Mouse (Mus musculus): ENCODE results near the gene Scn8a. TPM values are rescaled to one million over a fixed set of nuclear protein-coding genes. Genes with fewer than 3 reads are reported as not detected.

Gene Scn8a
- polyA plus RNA-seq, 1 experiment from 2014 or later = 9.1 TPM

DNA sequence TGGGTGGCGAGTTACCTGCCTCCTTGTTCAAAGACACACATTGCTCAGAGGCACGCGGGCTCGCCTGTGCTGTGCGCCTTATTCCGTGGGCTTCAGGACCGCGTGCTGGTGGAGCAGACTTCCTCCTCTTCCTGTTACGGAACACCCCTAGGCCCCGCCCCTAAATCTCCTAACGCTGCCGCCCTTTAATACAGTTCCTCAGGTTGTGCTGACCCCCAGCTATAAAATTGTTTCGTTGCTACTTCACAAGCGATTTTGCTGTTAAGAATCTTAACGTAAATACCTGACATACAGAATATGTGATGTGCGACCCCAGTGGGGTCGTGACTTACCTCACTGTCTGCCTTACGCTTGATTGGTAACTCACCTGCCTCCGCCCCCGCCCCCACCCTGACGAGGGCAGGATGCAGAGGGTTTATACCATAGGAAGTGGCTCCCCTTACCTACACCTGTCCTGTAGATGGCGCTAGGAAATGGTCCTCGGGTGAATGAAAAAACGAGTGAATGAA lies 45.1 kb downstream of the Scn8a start:
- Histone ChIP-seq H3K27ac (no peak overlapping the region), H3K36me3 (no peaks in the 10 kb centered on the region), H3K9ac (replicated peaks) (peak overlapping the region; percentile 44), H3K9me3 (peaks cover 9% of the 10 kb centered on the region; the same call in 1 of the 2 replicates), H3K4me2 (peak overlapping the region; percentile 64), H3K4me3 (replicated peaks) (peak overlapping the region; percentile 37), H3K4me1 (replicated peaks) (peaks cover 11% of the 10 kb centered on the region; the same call in 1 of the 2 replicates), H3K27me3 (peaks cover 3% of the 10 kb centered on the region)
- 2% methylated on average over 24 of the region's 24 CpGs for WGBS
- no peak for ATAC-seq (ENCODE audit: insufficient number of reproducible peaks, insufficient read depth, low FRiP score, low TSS enrichment, low read depth)

DNA sequence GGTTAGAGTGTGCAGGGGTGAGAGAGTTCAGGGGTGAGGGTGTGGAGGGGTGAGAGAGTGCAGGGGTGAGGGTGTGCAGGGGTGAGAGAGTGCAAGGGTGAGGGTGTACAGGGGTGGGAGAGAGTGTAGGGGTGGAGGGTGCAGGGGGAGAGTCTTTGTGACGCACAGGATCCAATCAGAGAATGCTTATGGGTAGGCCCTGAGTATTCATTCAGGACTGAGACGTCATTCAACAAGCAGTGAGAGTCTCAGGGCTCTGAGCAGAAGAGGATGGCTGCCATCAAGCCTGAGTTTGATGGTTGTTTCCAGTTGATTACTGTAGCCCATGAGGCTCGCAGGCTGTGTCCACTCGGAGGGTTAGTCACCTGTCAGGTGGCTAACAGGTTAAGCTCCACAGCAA lies 48.4 kb downstream of the Scn8a start:
- Histone ChIP-seq H3K27me3 (peaks cover 3% of the 10 kb centered on the region), H3K4me3 (replicated peaks) (no peak overlapping the region), H3K36me3 (no peaks in the 10 kb centered on the region), H3K9ac (replicated peaks) (no peak overlapping the region), H3K4me1 (replicated peaks) (peaks cover 11% of the 10 kb centered on the region; the same call in 1 of the 2 replicates), H3K27ac (no peak overlapping the region), H3K9me3 (peaks cover 9% of the 10 kb centered on the region; the same call in 1 of the 2 replicates), H3K4me2 (no peak overlapping the region)
- WGBS = 43% methylated on average over 4 of the region's 4 CpGs
- ATAC-seq (ENCODE audit: insufficient number of reproducible peaks, insufficient read depth, low FRiP score, low TSS enrichment, low read depth) = no peak

DNA sequence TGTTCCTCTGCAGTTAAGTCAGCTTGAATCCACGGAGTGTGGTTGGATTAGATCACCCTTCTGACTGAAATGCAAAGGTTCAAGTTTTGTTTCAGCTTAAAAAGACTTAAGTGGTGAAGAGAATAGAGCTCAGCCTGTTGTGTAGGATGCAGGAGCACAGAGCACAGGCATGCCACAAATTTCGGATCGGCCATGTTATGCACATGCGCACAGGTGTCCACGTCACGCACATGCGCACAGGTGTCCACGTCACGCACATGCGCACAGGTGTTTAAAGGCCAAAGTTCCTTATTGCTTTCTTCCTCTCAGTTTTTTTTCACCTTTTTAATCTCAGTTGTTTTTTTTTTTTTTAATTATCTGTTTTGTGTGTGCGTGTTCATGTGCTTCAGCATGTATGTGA lies 52.6 kb downstream of the Scn8a start:
- Histone ChIP-seq H3K27ac (no peak overlapping the region), H3K36me3 (no peaks in the 10 kb centered on the region), H3K4me2 (no peak overlapping the region), H3K9ac (replicated peaks) (no peak overlapping the region), H3K4me1 (replicated peaks) (peaks cover 15% of the 10 kb centered on the region), H3K27me3 (peaks cover 6% of the 10 kb centered on the region), H3K9me3 (peaks cover 5% of the 10 kb centered on the region; the same call in 1 of the 2 replicates), H3K4me3 (replicated peaks) (no peak overlapping the region)
- no peak for ATAC-seq (ENCODE audit: insufficient number of reproducible peaks, insufficient read depth, low FRiP score, low TSS enrichment, low read depth)
- WGBS = 94% methylated on average over 11 of the region's 11 CpGs

DNA sequence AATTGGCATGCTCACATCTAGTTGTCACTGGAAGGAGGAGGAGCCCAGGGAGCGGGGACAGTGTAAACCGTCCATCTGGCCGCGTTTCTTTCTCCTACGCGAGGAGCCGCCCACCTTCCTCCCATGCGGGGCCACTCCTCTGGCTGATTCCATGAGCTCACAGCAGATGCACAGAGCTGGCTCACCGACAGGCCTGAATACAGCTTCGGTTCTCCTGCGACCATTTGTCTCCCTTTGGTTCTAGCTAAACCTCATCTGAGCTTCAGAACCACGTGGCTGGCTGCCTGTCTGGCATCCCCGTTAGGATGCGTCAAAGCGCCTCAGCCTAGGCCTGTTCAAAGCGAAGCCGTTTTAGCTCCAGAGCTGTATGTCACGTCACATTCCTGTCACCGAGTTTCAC lies 53.8 kb downstream of the Scn8a start:
- 18% methylated on average over 19 of the region's 19 CpGs for WGBS
- Histone ChIP-seq H3K9ac (replicated peaks) (no peak overlapping the region), H3K36me3 (no peaks in the 10 kb centered on the region), H3K4me3 (replicated peaks) (no peak overlapping the region), H3K27me3 (peaks cover 4% of the 10 kb centered on the region; the same call in 1 of the 2 replicates), H3K4me2 (peak overlapping the region; percentile 34), H3K4me1 (replicated peaks) (peaks cover 15% of the 10 kb centered on the region), H3K9me3 (no peaks in the 10 kb centered on the region), H3K27ac (no peak overlapping the region)
- ATAC-seq (ENCODE audit: insufficient number of reproducible peaks, insufficient read depth, low FRiP score, low TSS enrichment, low read depth) = no peak

DNA sequence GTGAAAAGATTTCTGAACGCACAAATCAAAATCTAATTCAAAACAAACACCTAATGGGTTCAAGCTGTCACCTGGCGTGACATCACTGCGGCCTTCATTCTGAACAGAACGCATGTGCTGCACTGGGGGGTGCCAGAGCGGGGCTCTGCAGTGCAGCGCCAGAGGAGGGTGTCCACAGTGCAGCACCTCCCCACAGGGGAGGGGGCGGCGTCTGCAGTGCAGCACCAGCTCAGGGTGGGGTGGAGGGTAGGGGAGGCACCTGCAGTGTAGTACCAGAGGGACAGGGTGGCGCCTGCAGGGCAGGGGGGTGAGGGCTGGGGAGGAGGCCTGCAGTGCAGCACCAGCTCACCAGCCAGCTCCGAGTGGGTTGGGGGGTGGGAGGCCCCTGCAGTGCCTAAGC lies 55.3 kb downstream of the Scn8a start:
- Histone ChIP-seq H3K36me3 (no peaks in the 10 kb centered on the region), H3K4me3 (replicated peaks) (no peak overlapping the region), H3K27me3 (peaks cover 4% of the 10 kb centered on the region; the same call in 1 of the 2 replicates), H3K4me1 (replicated peaks) (peaks cover 15% of the 10 kb centered on the region), H3K27ac (no peak overlapping the region), H3K4me2 (no peak overlapping the region), H3K9me3 (no peaks in the 10 kb centered on the region), H3K9ac (replicated peaks) (no peak overlapping the region)
- no peak for ATAC-seq (ENCODE audit: insufficient number of reproducible peaks, insufficient read depth, low FRiP score, low TSS enrichment, low read depth)
- WGBS = 69% methylated on average over 10 of the region's 10 CpGs

DNA sequence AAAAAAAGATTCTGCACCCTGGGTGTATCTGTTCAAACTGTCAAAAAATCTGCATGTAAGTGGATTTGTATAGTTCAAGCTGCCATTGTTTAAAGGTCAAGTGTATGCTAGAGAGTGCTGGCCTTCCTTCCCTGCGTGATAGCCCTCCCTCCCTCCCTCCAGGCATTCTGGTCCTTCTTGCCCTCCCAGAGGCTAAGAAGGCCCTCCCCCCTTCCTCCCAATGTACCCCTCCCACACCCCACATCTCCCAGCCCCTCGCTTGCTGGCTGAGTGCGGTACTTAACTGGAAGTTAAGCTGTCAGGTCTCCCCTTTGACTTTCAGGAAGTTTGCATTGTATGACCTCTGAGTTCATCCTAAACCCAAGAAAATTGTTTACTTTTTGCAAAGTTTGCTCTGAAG lies 60.8 kb downstream of the Scn8a start:
- H3K4me3 ChIP-seq (replicated peaks) = no peak overlapping the region
- H3K27ac ChIP-seq = no peak overlapping the region
- no peaks in the 10 kb centered on the region for H3K36me3 ChIP-seq
- 53% methylated on average over 3 of the region's 3 CpGs for WGBS
- no peak for ATAC-seq (ENCODE audit: insufficient number of reproducible peaks, insufficient read depth, low FRiP score, low TSS enrichment, low read depth)
- H3K9ac ChIP-seq (replicated peaks) = no peak overlapping the region
- peaks cover 19% of the 10 kb centered on the region for H3K4me1 ChIP-seq (replicated peaks)
- no peaks in the 10 kb centered on the region for H3K9me3 ChIP-seq
- H3K27me3 ChIP-seq = peaks cover 5% of the 10 kb centered on the region; the same call in 1 of the 2 replicates
- no peak overlapping the region for H3K4me2 ChIP-seq

DNA sequence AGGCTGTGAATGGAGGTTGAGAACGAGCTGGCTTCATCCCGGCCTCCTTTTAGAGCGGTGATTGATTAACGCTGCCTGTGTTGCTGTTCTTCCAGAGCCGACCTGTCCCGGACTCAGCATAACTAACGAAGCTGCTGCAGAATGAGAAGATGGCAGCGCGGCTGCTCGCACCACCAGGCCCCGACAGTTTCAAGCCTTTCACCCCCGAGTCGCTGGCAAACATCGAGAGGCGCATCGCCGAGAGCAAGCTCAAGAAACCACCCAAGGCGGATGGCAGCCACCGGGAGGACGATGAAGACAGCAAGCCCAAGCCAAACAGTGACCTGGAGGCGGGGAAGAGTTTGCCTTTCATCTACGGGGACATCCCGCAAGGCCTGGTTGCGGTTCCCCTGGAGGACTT lies 66.5 kb downstream of the Scn8a start:
- no peak for ATAC-seq (ENCODE audit: insufficient number of reproducible peaks, insufficient read depth, low FRiP score, low TSS enrichment, low read depth)
- Histone ChIP-seq H3K36me3 (no peaks in the 10 kb centered on the region), H3K4me3 (replicated peaks) (peak overlapping the region; percentile 23), H3K27me3 (peaks cover 5% of the 10 kb centered on the region; the same call in 1 of the 2 replicates), H3K4me1 (replicated peaks) (peaks cover 30% of the 10 kb centered on the region), H3K9me3 (no peaks in the 10 kb centered on the region), H3K27ac (peak overlapping the region; percentile 35; the same call in 1 of the 2 replicates), H3K9ac (replicated peaks) (peak overlapping the region; percentile 45), H3K4me2 (peak overlapping the region; percentile 47)
- WGBS = 53% methylated on average over 24 of the region's 24 CpGs

DNA sequence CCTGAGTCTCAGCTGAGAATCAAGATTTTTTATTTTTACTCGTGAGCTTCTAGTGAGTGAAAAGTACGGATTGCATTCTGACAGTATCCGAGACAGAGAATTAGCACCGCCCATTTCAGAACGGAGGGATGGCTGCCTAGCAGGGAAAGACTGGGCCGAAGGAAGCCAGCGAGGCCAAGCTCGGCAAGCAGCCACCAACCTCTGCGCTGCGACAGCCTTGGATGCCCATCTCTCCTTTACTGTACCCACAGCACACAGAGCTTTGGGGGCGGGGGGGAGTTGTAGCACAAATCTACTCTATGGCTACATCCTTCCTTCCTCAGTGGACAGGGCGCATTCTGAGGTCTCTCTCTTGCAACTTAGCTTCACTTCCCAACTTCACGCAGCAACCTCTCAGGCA lies 78.7 kb downstream of the Scn8a start:
- 88% methylated on average over 13 of the region's 13 CpGs for WGBS
- no peak overlapping the region for H3K9ac ChIP-seq (replicated peaks)
- no peaks in the 10 kb centered on the region for H3K9me3 ChIP-seq
- no peaks in the 10 kb centered on the region for H3K36me3 ChIP-seq
- no peaks in the 10 kb centered on the region for H3K27me3 ChIP-seq
- H3K4me1 ChIP-seq (replicated peaks) = no peaks in the 10 kb centered on the region; the same call in 1 of the 2 replicates
- H3K4me2 ChIP-seq = no peak overlapping the region
- ATAC-seq (ENCODE audit: insufficient number of reproducible peaks, insufficient read depth, low FRiP score, low TSS enrichment, low read depth) = no peak
- no peak overlapping the region for H3K27ac ChIP-seq
- H3K4me3 ChIP-seq (replicated peaks) = no peak overlapping the region

DNA sequence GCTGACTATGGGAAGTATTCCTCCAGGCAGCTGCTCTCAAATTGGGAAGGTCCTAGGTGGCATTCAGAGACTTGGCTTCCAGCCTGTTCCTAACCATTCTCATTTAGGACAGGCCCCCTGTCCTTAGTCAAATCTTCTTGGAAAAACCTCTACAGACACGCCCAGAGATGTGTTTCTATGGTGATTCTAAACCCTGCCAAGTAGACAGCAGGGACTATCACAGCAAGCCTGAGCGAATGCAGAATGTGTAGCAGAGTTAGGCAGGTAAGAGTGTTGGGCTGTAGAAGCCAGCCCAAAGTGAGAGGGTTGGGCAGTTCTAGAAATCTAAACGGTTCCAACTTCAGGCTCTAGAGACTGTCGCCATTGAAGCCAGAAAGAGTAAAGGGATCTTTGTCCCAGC lies 79.5 kb downstream of the Scn8a start:
- Histone ChIP-seq H3K27ac (no peak overlapping the region), H3K4me2 (no peak overlapping the region), H3K36me3 (no peaks in the 10 kb centered on the region), H3K4me1 (replicated peaks) (no peaks in the 10 kb centered on the region; the same call in 1 of the 2 replicates), H3K9ac (replicated peaks) (no peak overlapping the region), H3K4me3 (replicated peaks) (no peak overlapping the region), H3K27me3 (no peaks in the 10 kb centered on the region), H3K9me3 (no peaks in the 10 kb centered on the region)
- ATAC-seq (ENCODE audit: insufficient number of reproducible peaks, insufficient read depth, low FRiP score, low TSS enrichment, low read depth) = no peak
- 88% methylated on average over 4 of the region's 4 CpGs for WGBS

DNA sequence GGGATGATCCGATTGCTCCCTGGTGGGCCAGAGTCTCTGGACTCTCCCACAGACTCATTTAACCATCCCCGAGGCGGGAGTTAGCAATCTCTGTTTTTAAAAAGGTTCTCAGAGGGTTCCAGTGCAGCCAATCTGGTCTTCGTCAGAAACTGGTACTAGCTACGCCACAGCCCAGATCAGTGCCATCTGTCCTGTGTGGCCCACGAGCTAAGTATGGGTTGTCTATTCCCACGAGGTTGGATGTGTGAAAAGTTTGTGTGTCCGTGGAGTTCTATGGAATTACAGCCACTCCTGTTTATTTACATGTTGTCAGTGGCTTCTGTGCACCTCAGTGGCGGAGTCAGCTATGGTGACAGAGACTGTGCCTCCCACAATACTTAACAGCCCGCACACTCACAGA lies 81.8 kb downstream of the Scn8a start:
- no peaks in the 10 kb centered on the region for H3K27me3 ChIP-seq
- H3K36me3 ChIP-seq = no peaks in the 10 kb centered on the region
- no peak overlapping the region for H3K4me3 ChIP-seq (replicated peaks)
- 76% methylated on average over 10 of the region's 10 CpGs for WGBS
- no peak overlapping the region for H3K4me2 ChIP-seq
- H3K9me3 ChIP-seq = no peaks in the 10 kb centered on the region
- no peak for ATAC-seq (ENCODE audit: insufficient number of reproducible peaks, insufficient read depth, low FRiP score, low TSS enrichment, low read depth)
- no peak overlapping the region for H3K9ac ChIP-seq (replicated peaks)
- H3K27ac ChIP-seq = no peak overlapping the region
- no peaks in the 10 kb centered on the region; the same call in 1 of the 2 replicates for H3K4me1 ChIP-seq (replicated peaks)

DNA sequence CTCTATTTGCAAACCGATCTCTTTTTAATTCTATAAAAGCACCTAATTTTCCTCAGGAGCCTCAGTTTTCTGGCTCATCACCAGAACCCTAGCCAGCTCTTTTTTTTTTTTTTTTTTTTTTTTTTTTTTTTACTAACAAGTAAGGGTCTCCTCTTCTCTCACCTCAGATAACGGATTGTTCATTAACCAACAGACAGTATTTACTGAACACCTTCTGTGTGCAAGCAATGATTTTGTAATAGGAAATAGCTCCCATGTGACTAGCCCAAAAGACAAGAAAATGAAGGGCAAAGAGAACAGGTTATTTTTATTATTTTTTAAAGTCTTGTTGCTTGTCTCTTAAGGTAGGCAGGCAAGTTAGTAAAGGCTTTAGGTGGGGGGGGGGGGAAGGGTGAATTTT lies 82.6 kb downstream of the Scn8a start:
- Histone ChIP-seq H3K27ac (no peak overlapping the region), H3K4me2 (no peak overlapping the region), H3K36me3 (no peaks in the 10 kb centered on the region), H3K9me3 (no peaks in the 10 kb centered on the region), H3K9ac (replicated peaks) (no peak overlapping the region), H3K4me3 (replicated peaks) (no peak overlapping the region), H3K4me1 (replicated peaks) (no peaks in the 10 kb centered on the region; the same call in 1 of the 2 replicates), H3K27me3 (no peaks in the 10 kb centered on the region)
- WGBS = 81% methylated on average over 2 of the region's 2 CpGs
- no peak for ATAC-seq (ENCODE audit: insufficient number of reproducible peaks, insufficient read depth, low FRiP score, low TSS enrichment, low read depth)

DNA sequence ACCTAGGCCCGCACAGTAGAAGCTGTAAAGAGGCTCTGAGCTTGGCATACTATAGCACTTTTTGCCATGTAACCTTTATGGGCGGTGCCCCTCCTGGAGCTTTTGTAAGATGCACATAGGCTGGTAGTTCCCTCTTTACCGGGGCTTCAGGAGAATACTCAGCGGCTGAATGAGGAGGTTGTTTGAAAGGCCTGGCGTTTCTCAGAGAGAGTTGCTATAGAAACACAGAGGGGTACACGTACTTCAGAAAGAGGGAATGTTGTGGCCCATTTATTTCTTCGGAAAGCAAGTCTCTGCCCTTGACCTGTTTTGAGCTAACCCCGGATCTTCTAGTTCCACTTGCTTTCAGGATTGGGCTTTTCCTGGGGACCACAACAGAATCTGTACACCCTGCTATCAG lies 83.2 kb downstream of the Scn8a start:
- Histone ChIP-seq H3K4me3 (replicated peaks) (no peak overlapping the region), H3K9me3 (no peaks in the 10 kb centered on the region), H3K4me2 (no peak overlapping the region), H3K9ac (replicated peaks) (no peak overlapping the region), H3K27me3 (no peaks in the 10 kb centered on the region), H3K27ac (no peak overlapping the region), H3K36me3 (no peaks in the 10 kb centered on the region), H3K4me1 (replicated peaks) (no peaks in the 10 kb centered on the region; the same call in 1 of the 2 replicates)
- 51% methylated on average over 8 of the region's 8 CpGs for WGBS
- ATAC-seq (ENCODE audit: insufficient number of reproducible peaks, insufficient read depth, low FRiP score, low TSS enrichment, low read depth) = no peak

Data from limb, embryonic 12.5 days (tissue).